Mouse (Mus musculus): ENCODE measurements around the gene Slc37a3.
"Not testable (repeated sequence)": the region's sequence is repeated elsewhere in the genome, so short reads cannot be mapped to it uniquely, and the experiment has no call there.

Slc37a3 gene

DNA sequence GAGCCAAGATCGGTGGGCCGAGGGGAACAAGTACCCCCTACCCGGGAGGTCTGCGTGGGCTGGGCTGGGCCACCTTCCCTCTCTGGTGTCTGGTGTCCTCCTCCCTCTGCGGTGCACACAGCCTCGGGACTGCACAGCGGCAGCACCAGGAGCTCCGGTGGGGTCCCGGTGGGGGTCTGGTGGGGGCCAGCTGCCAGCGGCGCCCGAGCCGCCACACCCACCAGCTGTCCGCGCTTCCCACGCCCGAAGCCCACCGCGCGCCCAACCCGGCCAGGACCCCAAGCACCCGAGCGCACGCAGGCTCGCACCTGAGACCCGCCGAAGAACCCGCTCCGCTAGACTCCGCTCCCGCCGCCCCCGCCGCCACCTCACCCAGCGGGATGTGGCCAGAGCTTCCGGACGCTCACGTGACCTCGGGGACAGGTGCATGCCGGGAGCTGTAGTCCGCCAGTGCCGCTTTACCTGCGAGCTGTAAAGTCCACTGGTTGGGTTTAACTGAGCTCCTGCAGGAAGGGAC, at the start of gene Slc37a3:
Slc37a3 (minus strand) TSS at position 365 of the 517 bp plus-strand sequence.
- DNase-seq = peak; percentile 94 to 95

DNA sequence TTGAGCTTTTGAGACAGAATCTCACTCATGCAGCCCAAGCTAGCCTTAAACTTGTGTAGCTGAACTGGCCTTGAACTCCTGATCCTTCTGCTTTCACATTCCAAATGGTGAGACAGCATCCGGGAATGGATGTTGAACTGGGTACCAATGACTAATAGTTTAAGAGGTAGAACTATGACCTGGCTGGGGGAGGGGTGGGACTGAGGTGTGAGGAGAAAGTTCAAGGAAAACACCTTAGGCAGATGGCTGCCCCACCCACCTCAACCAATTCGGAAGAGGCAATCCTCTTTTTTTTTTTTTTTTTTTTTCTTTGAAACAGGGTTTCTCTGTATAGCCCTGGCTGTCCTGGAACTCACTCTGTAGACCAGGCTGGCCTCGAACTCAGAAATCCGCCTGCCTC, 49.2 kb upstream of the Slc37a3 start:
- DNase-seq = no peak

GRCm38 (mm10) chr6:39425181-39425580, 47.7 kb upstream of the Slc37a3 start:
- DNase-seq = no peak

- no peak for DNase-seq
These were observed 46.2 kb upstream of the Slc37a3 start for GRCm38 (mm10) chr6:39423686-39424085.

DNA sequence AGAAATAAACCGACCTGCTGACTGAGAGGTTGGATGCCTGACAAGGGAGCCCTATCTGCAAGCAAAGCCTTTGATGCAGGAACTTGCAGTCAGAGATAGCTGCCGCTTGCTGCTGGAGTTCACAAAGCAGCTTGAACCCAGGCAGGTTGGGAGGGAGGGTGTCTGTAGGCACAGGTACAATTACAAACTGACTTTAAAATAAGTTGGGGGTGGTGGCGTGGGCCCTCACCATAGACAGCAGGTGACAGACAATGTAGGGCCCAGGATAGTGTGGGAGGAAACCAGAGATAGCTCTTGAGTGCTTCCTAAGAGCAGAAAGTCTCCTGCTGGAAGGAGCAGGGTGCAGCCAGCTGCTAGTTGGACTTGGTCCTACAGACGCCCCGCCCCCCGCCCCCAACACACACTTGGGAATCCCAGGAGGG, 45.7 kb upstream of the Slc37a3 start:
- no peak for DNase-seq

DNA sequence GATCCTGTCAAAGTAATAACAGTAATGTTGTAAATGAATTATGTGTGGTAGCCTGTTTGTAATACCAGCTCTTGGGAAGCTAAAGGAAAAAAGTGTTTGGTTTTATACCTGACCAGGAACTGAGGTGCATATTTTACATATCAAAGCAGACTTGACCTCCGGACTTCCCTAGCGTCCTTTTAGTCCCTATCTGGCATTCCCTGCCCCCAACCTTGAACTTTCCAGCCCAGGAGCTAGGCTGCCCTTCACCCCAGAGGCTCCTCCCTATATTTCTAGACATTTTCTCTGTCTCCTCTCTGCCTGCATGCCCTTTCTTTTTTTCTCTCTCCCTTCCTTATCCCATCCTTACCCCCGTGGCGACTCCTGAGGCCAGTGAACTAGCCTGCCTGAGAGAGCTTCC, 43.4 kb upstream of the Slc37a3 start:
- DNase-seq = no peak

DNA sequence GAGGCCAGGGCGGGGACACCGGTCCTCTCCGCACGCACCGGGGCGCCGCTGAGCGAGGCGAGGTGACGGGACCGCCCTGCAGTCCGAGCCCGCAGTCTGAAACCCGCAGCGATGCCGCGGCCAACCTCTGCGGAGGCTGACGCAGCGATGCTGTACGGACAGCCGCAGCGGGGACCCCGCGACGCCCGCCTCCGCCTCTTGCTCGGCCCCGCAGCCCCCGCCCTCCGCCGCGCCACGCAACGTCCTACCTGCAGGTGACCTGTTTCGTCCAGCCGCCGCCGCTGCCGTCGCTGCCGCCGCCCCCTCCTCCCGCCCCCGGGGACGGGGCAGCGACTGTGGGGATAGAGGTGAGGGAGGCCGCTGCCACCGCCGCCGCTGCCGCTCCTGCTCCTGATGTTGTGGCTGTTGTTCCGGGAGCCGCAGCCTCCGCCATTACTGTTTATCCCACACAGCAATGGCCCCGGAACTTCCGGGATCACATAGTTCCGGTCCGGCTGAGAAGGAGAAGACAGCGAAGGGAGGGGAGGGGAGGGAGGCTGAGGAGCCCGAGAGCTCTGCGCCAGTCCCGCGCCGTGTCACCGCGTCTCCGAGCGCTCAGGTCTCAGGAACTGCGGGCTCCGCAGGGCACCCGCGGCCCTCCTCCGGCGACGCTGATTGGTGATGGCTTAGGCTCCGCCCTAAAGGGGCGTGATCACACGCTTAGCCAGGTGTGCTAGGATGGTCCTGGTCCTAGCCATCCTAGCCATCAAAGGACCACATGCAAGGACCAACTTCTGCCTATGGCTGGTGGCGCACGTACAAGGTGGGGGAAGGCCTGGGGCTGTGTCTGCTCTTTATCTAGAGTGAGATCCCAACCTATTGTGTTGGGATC, 42.6 kb upstream of the Slc37a3 start, which contains the start of gene Mkrn1:
Mkrn1 (minus strand) TSS at position 612 of the 871 bp plus-strand sequence.
- DNase-seq = peak; percentile 94 to 95

DNA sequence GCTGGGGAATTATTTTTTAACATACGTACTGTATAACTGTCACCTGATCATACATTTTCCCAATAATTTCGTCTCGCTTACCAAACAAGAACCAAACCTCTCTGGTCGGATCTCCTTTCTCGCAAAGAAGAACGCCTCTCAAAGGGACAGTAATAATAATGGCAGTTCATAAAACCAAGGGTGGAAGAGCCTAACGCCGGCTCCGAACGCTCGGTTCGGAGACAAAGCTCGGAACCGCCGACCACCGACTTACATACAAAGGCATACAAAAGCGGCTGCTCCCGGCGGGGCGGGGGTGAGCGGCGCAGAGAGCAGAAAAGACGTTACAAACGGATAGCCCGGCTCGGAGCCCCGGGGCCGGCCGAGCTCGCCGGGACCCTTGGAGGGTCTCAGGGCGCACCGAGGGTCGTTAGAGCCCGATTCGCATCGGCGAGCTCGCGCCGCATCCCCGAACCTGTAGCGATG, 41.9 kb upstream of the Slc37a3 start:
- DNase-seq = peak in 1 of 2 experiments; percentile 74

DNA sequence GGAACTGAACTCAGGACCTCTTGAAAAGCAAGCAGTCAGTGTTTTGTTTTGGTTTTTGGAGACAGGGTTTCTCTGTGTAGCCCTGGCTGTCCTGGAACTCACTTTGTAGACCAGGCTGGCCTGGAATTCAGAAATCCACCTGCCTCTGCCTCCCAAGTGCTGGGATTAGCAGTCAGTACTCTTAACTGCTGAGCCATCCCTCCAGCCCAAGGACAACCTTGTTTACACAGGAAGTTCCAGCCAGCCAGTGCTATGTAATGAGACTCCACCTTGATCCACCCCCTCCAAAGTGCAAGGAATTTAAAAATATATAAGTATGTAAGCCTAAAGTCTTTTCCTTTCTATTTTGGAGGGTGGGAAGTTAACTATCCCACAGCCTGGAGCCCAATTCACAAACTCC, 39.2 kb upstream of the Slc37a3 start:
- DNase-seq = not testable (repeated sequence)

GRCm38 (mm10) chr6:39415762-39416161, 38.3 kb upstream of the Slc37a3 start:
- DNase-seq = peak; percentile 76 to 89

DNA sequence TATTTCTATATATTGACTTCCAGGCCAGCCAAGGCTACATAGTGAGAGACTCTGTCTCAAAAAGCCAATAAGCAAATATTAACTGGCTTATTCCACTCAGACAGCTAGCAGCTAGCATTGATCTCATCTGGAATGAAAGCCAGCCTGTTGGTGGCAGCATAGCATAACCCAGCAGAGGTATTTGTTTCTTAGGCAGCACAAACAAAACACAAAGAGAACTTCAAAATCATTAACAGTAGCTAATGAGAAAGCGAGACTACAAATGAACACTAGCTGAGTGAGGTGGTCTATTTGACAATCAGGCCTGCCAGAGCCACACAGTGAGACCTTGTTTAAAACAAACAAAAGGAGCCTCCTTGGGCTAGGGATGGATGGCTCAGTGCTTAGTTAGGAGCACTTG, 36.6 kb upstream of the Slc37a3 start:
- DNase-seq = no peak

DNA sequence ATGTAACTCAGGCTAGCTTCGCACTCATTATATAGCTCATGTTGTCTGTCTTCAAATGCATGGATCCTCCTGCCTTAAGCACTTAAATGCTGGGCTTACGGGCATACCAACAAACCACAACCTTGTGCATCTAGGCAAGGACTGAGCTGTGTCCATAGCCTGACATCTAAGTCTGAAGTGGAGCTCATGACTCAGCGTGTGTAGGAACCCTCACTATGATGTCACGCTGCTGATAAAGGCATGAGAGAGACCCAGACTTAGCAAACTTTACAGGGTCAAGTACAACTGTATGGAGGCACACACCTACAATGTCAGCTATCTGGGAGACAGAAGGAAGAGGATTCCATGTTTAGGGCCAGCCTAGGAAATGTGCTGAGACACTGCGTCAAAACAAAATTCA, 29.0 kb upstream of the Slc37a3 start:
- no peak for DNase-seq

GRCm38 (mm10) chr6:39403136-39403535, 25.7 kb upstream of the Slc37a3 start:
- DNase-seq = no peak

- peak in 1 of 2 experiments; percentile 54 for DNase-seq
These were observed 22.9 kb upstream of the Slc37a3 start for GRCm38 (mm10) chr6:39400343-39400742.

DNA sequence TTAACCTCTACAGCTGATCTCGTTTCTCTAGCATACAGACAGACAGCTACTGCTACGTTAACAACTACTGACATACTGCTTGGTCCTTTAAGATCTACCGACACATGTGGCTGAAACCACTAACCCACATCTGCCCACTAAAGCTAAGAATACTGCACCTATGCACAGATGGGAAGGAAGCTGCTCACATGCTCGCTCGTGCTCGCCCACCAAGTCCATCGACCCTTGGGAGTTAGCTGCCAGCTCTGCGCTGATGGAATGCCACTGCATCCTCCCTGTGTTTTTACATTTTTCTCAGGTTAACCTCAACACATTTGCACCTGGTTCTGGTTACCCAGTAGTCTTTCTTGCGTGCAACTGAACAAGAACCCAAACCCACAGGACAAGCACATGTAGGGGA, 20.9 kb upstream of the Slc37a3 start:
- no peak for DNase-seq

DNA sequence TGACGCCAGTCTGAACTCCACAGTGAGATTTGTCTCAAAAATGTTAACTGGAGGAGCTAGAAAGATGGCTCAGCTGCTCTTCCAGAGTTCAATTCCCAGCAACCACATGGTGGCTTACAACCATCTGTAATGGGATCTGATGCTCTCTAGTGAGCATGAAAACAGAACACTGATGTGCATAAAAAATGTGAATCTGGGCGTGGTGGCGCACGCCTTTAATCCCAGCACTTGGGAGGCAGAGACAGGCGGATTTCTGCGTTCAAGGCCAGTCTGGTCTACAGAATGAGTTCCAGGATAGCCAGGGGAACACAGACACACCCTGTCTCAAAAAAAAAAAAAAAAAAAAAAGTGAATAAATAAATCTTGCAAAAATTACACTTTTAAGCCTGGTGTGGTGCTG, 19.6 kb upstream of the Slc37a3 start:
- no peak for DNase-seq

GRCm38 (mm10) chr6:39395916-39396315, 18.4 kb upstream of the Slc37a3 start:
- peak; percentile 44 to 55 for DNase-seq

DNA sequence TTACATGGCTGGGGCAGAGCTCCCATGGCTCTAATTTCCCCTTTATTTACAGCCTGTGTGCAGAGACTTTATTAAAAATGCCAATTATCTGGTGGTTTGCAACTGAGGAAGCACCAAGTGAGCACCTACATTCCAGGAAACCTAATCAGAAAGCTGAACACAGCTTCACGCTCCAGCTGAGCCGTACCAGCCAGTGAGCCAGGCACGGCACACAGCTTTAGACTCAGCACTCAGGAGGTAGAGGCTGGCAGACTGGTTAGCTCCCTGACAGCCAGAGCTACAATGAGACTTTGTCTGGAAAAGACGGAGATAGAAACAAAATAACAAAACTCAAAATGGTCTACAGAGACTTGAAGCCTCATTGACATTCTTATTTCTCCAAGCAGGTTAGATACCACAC, 18.0 kb upstream of the Slc37a3 start:
- DNase-seq = no peak

DNA sequence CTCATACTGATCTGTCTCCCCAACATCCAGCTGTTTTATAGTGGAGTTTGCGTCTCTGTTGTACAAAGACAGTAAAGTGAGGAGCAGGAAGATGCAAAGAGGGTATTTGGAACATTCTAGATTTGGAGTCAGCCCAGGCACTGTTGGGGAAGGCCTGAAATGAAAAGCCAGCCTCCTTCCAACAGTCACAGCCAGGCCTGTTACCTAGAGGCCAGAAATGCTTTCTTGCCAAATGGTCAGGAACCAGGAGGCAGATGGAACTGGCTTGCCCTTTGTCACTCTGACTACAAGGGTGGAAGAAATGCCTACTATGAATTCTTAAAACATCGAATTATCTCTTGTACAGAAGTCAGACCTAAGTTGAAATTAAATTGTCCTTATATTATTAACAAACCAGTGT, 12.5 kb upstream of the Slc37a3 start:
- DNase-seq = peak; percentile 59 to 71

GRCm38 (mm10) chr6:39381125-39381880, 3.8 kb upstream of the Slc37a3 start, which contains the start of gene Rab19:
Gene Rab19 (plus strand): TSS chr6:39381175.
- no peak for DNase-seq

DNA sequence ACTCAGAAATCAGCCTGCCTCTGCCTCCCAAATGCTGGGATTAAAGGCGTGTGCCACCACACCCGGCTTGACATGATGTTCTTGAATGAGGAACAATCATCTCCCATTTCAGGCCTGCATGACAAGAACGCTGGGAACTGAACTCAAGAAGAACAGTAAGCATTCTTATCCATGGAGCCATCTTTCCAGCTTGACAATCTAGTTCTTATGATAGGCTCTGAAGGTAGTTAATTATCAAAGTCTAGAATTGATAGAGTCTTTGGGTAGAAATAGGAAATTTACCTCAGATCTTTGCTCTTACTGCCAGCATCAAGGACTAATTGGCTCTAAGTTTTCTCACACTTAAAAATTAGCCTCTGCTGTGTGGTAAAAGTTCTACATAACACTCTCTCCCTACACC, 2.8 kb upstream of the Slc37a3 start:
- DNase-seq = no peak

DNA sequence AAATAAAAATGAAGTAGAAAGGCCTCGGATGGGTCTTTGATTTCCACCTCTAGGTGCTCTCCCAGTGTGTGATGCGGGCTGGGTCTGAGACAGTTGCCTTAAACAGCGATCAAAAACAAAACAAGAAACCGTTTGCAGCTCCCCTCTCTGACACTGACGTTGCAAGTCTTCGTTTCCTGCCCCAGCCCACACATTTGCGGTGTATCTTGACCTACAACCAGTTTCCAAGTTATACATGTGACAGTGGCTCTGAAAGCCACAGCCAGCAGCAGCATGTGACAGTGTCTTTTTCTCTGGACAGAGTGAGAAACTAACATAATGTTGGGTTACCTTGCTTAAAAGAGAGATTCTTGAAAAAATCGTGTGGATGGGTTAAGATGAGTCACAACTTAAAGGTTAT, 2.3 kb upstream of the Slc37a3 start:
- no peak for DNase-seq

- no peak for DNase-seq
These were observed 1.7 kb upstream of the Slc37a3 start for GRCm38 (mm10) chr6:39379224-39379623.
